8 mouse cellular contexts compared by ENCODE assay signal in genomic region chr2:170133093-170133731, GRCm38 (mm10). TPM values are rescaled to one million over a fixed set of nuclear protein-coding genes. Genes with fewer than 3 reads are reported as not detected.
DNase-seq lines count a peak whose midpoint lies in the region; ATAC-seq and TF ChIP-seq lines count a peak whose summit lies in the region.

No protein-coding gene starts in this region.

- peak; percentile 80; the same call in 1 of the 2 replicates for TF ChIP-seq POLR2A in bone marrow, adult 2 months (IDR thresholded peaks at IDR 0.05; ENCODE audit: borderline replicate concordance, control insufficient read depth, low read depth, low read length)
- peak; percentile 66; the same call in 1 of the 2 replicates for TF ChIP-seq POLR2A in lung, adult 2 months (IDR thresholded peaks at IDR 0.05; ENCODE audit: borderline replicate concordance, extremely low read depth, low read depth, low read length)

- H3K4me1 ChIP-seq in bone marrow, adult 2 months (ENCODE audit: control insufficient read depth, insufficient read depth, low read length) = peaks cover 1% of the 10 kb centered on the region; the same call in 1 of the 2 replicates
- H3K4me1 ChIP-seq in forebrain, embryonic 15.5 days = peaks cover 52% of the 10 kb centered on the region
- H3K4me1 ChIP-seq in lung, adult 2 months (ENCODE audit: control insufficient read depth, insufficient read depth, low read length) = peaks cover 14% of the 10 kb centered on the region
- peaks cover 48% of the 10 kb centered on the region for H3K4me1 ChIP-seq in neural tube, embryonic 15.5 days

- DNase-seq in CD4-positive helper T cell, adult 2 months (ENCODE audit: low read depth, low spot score) = peak; percentile 77
- DNase-seq in heart, postnatal 36 days = peak; percentile 83 to 89
- DNase-seq in layer of hippocampus, adult 18-20 months (ENCODE audit: low spot score in 2 of 2) = peak; percentile 16 to 56
- DNase-seq in lung, adult 2 months = peak; percentile 84
- peak; percentile 45 to 65 for DNase-seq in thymus, adult 18-20 months

- intact Hi-C loops in heart, postnatal 36 days (cut with DNase I) = loop anchor here (2.0 to 5.0 kb wide), 4 partner anchors 20 to 184 kb away; no protein-coding TSS in a partner anchor

- no peak for TF ChIP-seq CTCF in bone marrow, adult 2 months (IDR thresholded peaks at IDR 0.05; ENCODE audit: control insufficient read depth, insufficient read depth, low read length)
- no peak for TF ChIP-seq CTCF in lung, adult 2 months (IDR thresholded peaks at IDR 0.05; ENCODE audit: insufficient read depth, low read length)

- H3K36me3 ChIP-seq in forebrain, embryonic 15.5 days = no peaks in the 10 kb centered on the region
- no peaks in the 10 kb centered on the region for H3K36me3 ChIP-seq in neural tube, embryonic 15.5 days

- peak overlapping the region; percentile 91 for H3K27ac ChIP-seq in bone marrow, adult 2 months (ENCODE audit: control insufficient read depth, insufficient read depth, low read depth, low read length, poor library complexity)
- H3K27ac ChIP-seq in forebrain, embryonic 15.5 days (replicated peaks) = peak overlapping the region; percentile 72
- H3K27ac ChIP-seq in neural tube, embryonic 15.5 days (replicated peaks) = peak overlapping the region; percentile 65

- H3K9ac ChIP-seq in forebrain, embryonic 15.5 days (replicated peaks) = peak overlapping the region; percentile 14
- peak overlapping the region; percentile 34; the same call in 1 of the 2 replicates for H3K9ac ChIP-seq in neural tube, embryonic 15.5 days (replicated peaks)

- peak overlapping the region; percentile 84 for H3K4me3 ChIP-seq in bone marrow, adult 2 months (replicated peaks; ENCODE audit: control insufficient read depth, low read depth, low read length)
- peak overlapping the region; percentile 31 for H3K4me3 ChIP-seq in forebrain, embryonic 15.5 days
- H3K4me3 ChIP-seq in lung, adult 2 months (replicated peaks; ENCODE audit: extremely low read depth, low read depth, low read length) = peak overlapping the region; percentile 70
- peak overlapping the region; percentile 39 for H3K4me3 ChIP-seq in neural tube, embryonic 15.5 days (replicated peaks)

- peak; percentile 12; the same call in 1 of the 2 replicates for ATAC-seq in forebrain, embryonic 15.5 days (replicated peaks)
- ATAC-seq in neural tube, embryonic 15.5 days (ENCODE audit: low FRiP score) = no peak

- no peaks in the 10 kb centered on the region for H3K27me3 ChIP-seq in forebrain, embryonic 15.5 days
- H3K27me3 ChIP-seq in neural tube, embryonic 15.5 days (replicated peaks) = no peaks in the 10 kb centered on the region

- H3K9me3 ChIP-seq in forebrain, embryonic 15.5 days = no peaks in the 10 kb centered on the region
- no peaks in the 10 kb centered on the region for H3K9me3 ChIP-seq in neural tube, embryonic 15.5 days (replicated peaks)

- H3K4me2 ChIP-seq in forebrain, embryonic 15.5 days (replicated peaks) = peak overlapping the region; percentile 46
- peak overlapping the region; percentile 62 for H3K4me2 ChIP-seq in neural tube, embryonic 15.5 days

- under 1% methylated on average over 28 of the region's 28 CpGs for WGBS in bone marrow, adult 2 months
- under 1% methylated on average over 28 of the region's 28 CpGs for WGBS in forebrain, embryonic 15.5 days
- WGBS in lung, adult 2 months = 1% methylated on average over 28 of the region's 28 CpGs
- under 1% methylated on average over 28 of the region's 28 CpGs for WGBS in neural tube, embryonic 15.5 days

RNA-seq across cellular contexts. Expression of gene Zfp217, which starts 14.7 kb away (rescaled TPM):
- polyA plus RNA-seq in bone marrow, adult 2 months (2011; ENCODE audit: insufficient read depth, insufficient read length, low replicate concordance, missing spikeins) = 10.1 and 23.7 TPM in 2 replicates
- polyA plus RNA-seq in forebrain, embryonic 15.5 days (2015; fragmentation: Nextera tagmentation; extraction: Ambion mirVana) = 1.4 and 1.9 TPM in 2 replicates
- total RNA-seq in heart, postnatal 36 days (2021) = 10 to 100 TPM; 11.2 to 13.0 TPM
- total RNA-seq in layer of hippocampus, adult 18-20 months (2021) = 1 to 10 TPM; 4.2 TPM
- 13.7 and 19.8 TPM in 2 replicates for polyA plus RNA-seq in lung, adult 2 months (2012; rRNA removed)
- 0.82 and 2.4 TPM in 2 replicates for polyA plus RNA-seq in neural tube, embryonic 15.5 days (2015; fragmentation: Nextera tagmentation; extraction: Ambion mirVana)

Comparison
In these comparisons a context has a peak if more than half of its experiments do, and no peak if none do; other contexts are left out.
1. DNase-seq: peak in every context shown above with its lines; median percentile 86 in heart, postnatal 36 days; 84 in lung, adult 2 months; 77 in CD4-positive helper T cell, adult 2 months; 55 in thymus, adult 18-20 months; 36 in layer of hippocampus, adult 18-20 months.
2. H3K4me3 ChIP-seq: peak in every context shown above with its lines; median percentile 84 in bone marrow, adult 2 months; 70 in lung, adult 2 months; 39 in neural tube, embryonic 15.5 days; 31 in forebrain, embryonic 15.5 days.